Mouse (Mus musculus): ENCODE data around the gene Ugt1a5. TPM values are rescaled to one million over a fixed set of nuclear protein-coding genes. Genes with fewer than 3 reads are reported as not detected.

Gene Ugt1a5
- total RNA-seq (2023), result not detected

GRCm38 (mm10) chr1:88165711-88166110, at the start of gene Ugt1a5:
Gene Ugt1a5 (plus strand): TSS chr1:88166012.

GRCm38 (mm10) chr1:88134457-88135011, 31.3 kb upstream of the Ugt1a5 start, which contains the start of gene Ugt1a6a:
Gene Ugt1a6a (plus strand): TSS chr1:88134809.

GRCm38 (mm10) chr1:88200456-88200855, 34.6 kb downstream of the Ugt1a5 start, which contains the start of gene Ugt1a2:
Gene Ugt1a2 (plus strand): TSS chr1:88200601.

GRCm38 (mm10) chr1:88205294-88205922, 39.6 kb downstream of the Ugt1a5 start, which contains the start of gene Dnajb3:
Gene Dnajb3 (minus strand): TSS chr1:88205782.

GRCm38 (mm10) chr1:88211812-88212211, 46.0 kb downstream of the Ugt1a5 start, which contains the start of gene Ugt1a1:
Gene Ugt1a1 (plus strand): TSS chr1:88211959.

GRCm38 (mm10) chr1:88226670-88227379, 61.0 kb downstream of the Ugt1a5 start, which contains the start of gene Mroh2a:
Gene Mroh2a (plus strand): TSS chr1:88226986.

Other genes starting within 250 kb of the Ugt1a5 start
- 21.5 TPM for gene Usp40, start 157.5 kb upstream of the Ugt1a5 start, total RNA-seq (2023)
- gene Ugt1a10, start 110.6 kb upstream of the Ugt1a5 start, total RNA-seq (2023), result not detected
- not detected for gene Ugt1a9, start 95.2 kb upstream of the Ugt1a5 start, total RNA-seq (2023)
- gene Ugt1a8, start 78.2 kb upstream of the Ugt1a5 start, total RNA-seq (2023), result not detected
- gene Ugt1a7c, start 71.0 kb upstream of the Ugt1a5 start, total RNA-seq (2023), result 0.35 TPM
- not detected for gene Ugt1a6b, start 62.8 kb upstream of the Ugt1a5 start, total RNA-seq (2023)
- not detected for gene Ugt1a6a, start 31.2 kb upstream of the Ugt1a5 start, total RNA-seq (2023)
- not detected for gene Ugt1a2, start 34.6 kb downstream of the Ugt1a5 start, total RNA-seq (2023)
- gene Dnajb3, start 39.8 kb downstream of the Ugt1a5 start, total RNA-seq (2023), result not detected
- gene Ugt1a1, start 45.9 kb downstream of the Ugt1a5 start, total RNA-seq (2023), result not detected
- 0.64 TPM for gene Mroh2a, start 61.0 kb downstream of the Ugt1a5 start, total RNA-seq (2023)
- 162 TPM for gene Hjurp, start 111.6 kb downstream of the Ugt1a5 start, total RNA-seq (2023)
- not detected for gene Trpm8, start 111.6 kb downstream of the Ugt1a5 start, total RNA-seq (2023)
- gene Spp2, start 240.9 kb downstream of the Ugt1a5 start, total RNA-seq (2023), result not detected